Comparison of ENCODE assay signal across 10 mouse cellular contexts in genomic region chr2:136713299-136713758, GRCm38 (mm10). TPM values are rescaled to one million over a fixed set of nuclear protein-coding genes. Genes with fewer than 3 reads are reported as not detected.
DNase-seq lines count a peak whose midpoint lies in the region; ATAC-seq and TF ChIP-seq lines count a peak whose summit lies in the region.
"Had no signal": no experiment of that assay in that cellular context is flagged by ENCODE, and none has a peak within 500 bp of the region (broad histone marks: within the 10 kb centered on the region; RNA-seq: fewer than 3 reads in every experiment).

Gene Snap25 (plus strand): TSS chr2:136713453.

- TF ChIP-seq EP300 in heart, postnatal 0 days (IDR thresholded peaks at IDR 0.05; ENCODE audit: low read depth) = no peak
- no peak for TF ChIP-seq EP300 in heart, adult 2 months (IDR thresholded peaks at IDR 0.05; ENCODE audit: insufficient read depth, low read depth, low read length)

- DNase-seq in heart, postnatal 0 days (ENCODE audit: low spot score) = peak; percentile 32
- no peak for DNase-seq in heart, adult 2 months
- peak; percentile 94 for DNase-seq in cerebellum, adult 2 months
- DNase-seq in left cerebral cortex, adult 11 months (ENCODE audit: low spot score) = peak; percentile 78
- DNase-seq in ovary, postnatal 14 days (ENCODE audit: low spot score) = no peak

- no peaks in the 10 kb centered on the region for H3K79me2 ChIP-seq in heart, adult 2 months (replicated peaks; ENCODE audit: control insufficient read depth, insufficient read depth, low read length)

- no peaks in the 10 kb centered on the region for H3K9me3 ChIP-seq in heart, postnatal 0 days (replicated peaks; ENCODE audit: control insufficient read depth, low read length)
- no peaks in the 10 kb centered on the region for H3K9me3 ChIP-seq in neural tube, embryonic 12.5 days
- H3K9me3 ChIP-seq: megakaryocyte, embryonic 14.5 days had no signal

- no peak within 1 kb of the TSS for H3K9ac ChIP-seq in heart, postnatal 0 days (replicated peaks; ENCODE audit: low read depth, low read length)
- no peak within 1 kb of the TSS for H3K9ac ChIP-seq in heart, adult 2 months (ENCODE audit: low read depth, low read length)
- peak within 1 kb of the TSS; percentile 65 for H3K9ac ChIP-seq in neural tube, embryonic 12.5 days

- WGBS in heart, postnatal 0 days = 2% methylated on average over 20 of the region's 20 CpGs
- WGBS in heart, adult 2 months = under 1% methylated on average over 20 of the region's 20 CpGs
- WGBS in cerebellum, adult 2 months = 1% methylated on average over 20 of the region's 20 CpGs
- WGBS in neural tube, embryonic 12.5 days = under 1% methylated on average over 20 of the region's 20 CpGs

- H3K4me1 ChIP-seq in heart, postnatal 0 days (ENCODE audit: control insufficient read depth, insufficient read depth) = peaks cover 5% of the 10 kb centered on the region; the same call in 1 of the 2 replicates
- no peaks in the 10 kb centered on the region for H3K4me1 ChIP-seq in heart, adult 2 months (ENCODE audit: control insufficient read depth, insufficient read depth, low read length)
- H3K4me1 ChIP-seq in cerebellum, adult 2 months (ENCODE audit: control insufficient read depth, insufficient read depth, low read length) = no peaks in the 10 kb centered on the region; the same call in 1 of the 2 replicates
- H3K4me1 ChIP-seq in neural tube, embryonic 12.5 days = peaks cover 13% of the 10 kb centered on the region

- H3K4me3 ChIP-seq in heart, postnatal 0 days (ENCODE audit: low read depth, low read length) = peak within 1 kb of the TSS; percentile 10; the same call in 1 of the 2 replicates
- H3K4me3 ChIP-seq in heart, adult 2 months = no peak within 1 kb of the TSS
- peak within 1 kb of the TSS; percentile 96 for H3K4me3 ChIP-seq in cerebellum, adult 2 months (replicated peaks; ENCODE audit: insufficient read depth, low read depth, low read length)
- peak within 1 kb of the TSS; percentile 62 for H3K4me3 ChIP-seq in neural tube, embryonic 12.5 days
- H3K4me3 ChIP-seq: megakaryocyte, embryonic 14.5 days had no signal

- no peak for TF ChIP-seq POLR2A in heart, adult 2 months (IDR thresholded peaks at IDR 0.05; ENCODE audit: insufficient read depth, low read depth, low read length)
- TF ChIP-seq POLR2A in cerebellum, adult 2 months (IDR thresholded peaks at IDR 0.05; ENCODE audit: borderline replicate concordance, insufficient read depth, low read length) = peak; percentile 93

- TF ChIP-seq CTCF in heart, postnatal 0 days (IDR thresholded peaks at IDR 0.05; ENCODE audit: low read depth) = no peak
- no peak for TF ChIP-seq CTCF in heart, adult 2 months (IDR thresholded peaks at IDR 0.05)
- no peak for TF ChIP-seq CTCF in cerebellum, adult 2 months (IDR thresholded peaks at IDR 0.05; ENCODE audit: borderline replicate concordance, insufficient read depth, low read depth, low read length)

- no peaks in the 10 kb centered on the region for H3K36me3 ChIP-seq in heart, postnatal 0 days (replicated peaks; ENCODE audit: control insufficient read depth, insufficient read depth, low read length)
- H3K36me3 ChIP-seq in heart, adult 2 months (ENCODE audit: control insufficient read depth, insufficient read depth, low read length) = no peaks in the 10 kb centered on the region
- no peaks in the 10 kb centered on the region for H3K36me3 ChIP-seq in neural tube, embryonic 12.5 days
- H3K36me3 ChIP-seq: G1E had no signal

- intact Hi-C loops in heart, adult 2 months (cut with DNase I) = loop anchor here (10.0 kb wide), 2 partner anchors 109 to 569 kb away; no protein-coding TSS in a partner anchor

- ATAC-seq in heart, postnatal 0 days (ENCODE audit: insufficient read depth, low read depth) = peak; percentile 33; the same call in 1 of the 2 replicates
- ATAC-seq in frontal cortex, adult (ENCODE audit: low TSS enrichment) = peak; percentile 58
- peak; percentile 86 for ATAC-seq in neural tube, embryonic 12.5 days (ENCODE audit: low FRiP score, low read depth)
- no peak for ATAC-seq in activated CD4-positive, CD25-positive, alpha-beta regulatory T cell, adult 4 months

- peaks cover 17% of the 10 kb centered on the region for H3K27me3 ChIP-seq in heart, postnatal 0 days (ENCODE audit: control insufficient read depth, insufficient read depth, low read length)
- H3K27me3 ChIP-seq in heart, adult 2 months (ENCODE audit: control insufficient read depth, insufficient read depth, low read length) = peaks cover 3% of the 10 kb centered on the region; the same call in 1 of the 2 replicates
- no peaks in the 10 kb centered on the region for H3K27me3 ChIP-seq in cerebellum, adult 2 months (ENCODE audit: control insufficient read depth, insufficient read depth, low read length)
- H3K27me3 ChIP-seq in neural tube, embryonic 12.5 days (replicated peaks) = no peaks in the 10 kb centered on the region

- H3K4me2 ChIP-seq in heart, postnatal 0 days (ENCODE audit: low read depth, low read length) = peak within 1 kb of the TSS; percentile 44
- peak within 1 kb of the TSS; percentile 74 for H3K4me2 ChIP-seq in neural tube, embryonic 12.5 days (replicated peaks)

- no peak within 1 kb of the TSS for H3K27ac ChIP-seq in heart, postnatal 0 days (ENCODE audit: low read depth)
- H3K27ac ChIP-seq in heart, adult 2 months = no peak within 1 kb of the TSS
- H3K27ac ChIP-seq in cerebellum, adult 2 months (ENCODE audit: insufficient read depth, low read length) = peak within 1 kb of the TSS; percentile 94
- peak within 1 kb of the TSS; percentile 76 for H3K27ac ChIP-seq in neural tube, embryonic 12.5 days

RNA-seq across cellular contexts. Expression of gene Snap25, which starts in this region (rescaled TPM):
- not detected in 2 replicates for total RNA-seq in heart, postnatal 0 days (2014; rRNA removed; ENCODE audit: low replicate concordance)
- 0.23 and 0.33 TPM in 2 replicates for polyA plus RNA-seq in heart, postnatal 0 days (2015; fragmentation: Nextera tagmentation; extraction: Ambion mirVana)
- under 1 TPM in 1 of 2 experiments, not detected in 1; 0.64 TPM for total RNA-seq in heart, adult 2 months (2021)
- polyA plus RNA-seq in heart, adult 2 months (2012; rRNA removed) = 0.98 and 3.0 TPM in 2 replicates
- polyA plus RNA-seq in cerebellum, adult 2 months (2012; rRNA removed) = 2,833 and 3,013 TPM in 2 replicates
- polyA plus RNA-seq in neural tube, embryonic 12.5 days (2016; fragmentation: Nextera tagmentation; extraction: Ambion mirVana) = 69.7 and 90.8 TPM in 2 replicates
- under 1 TPM in 1 of 2 experiments, not detected in 1; 0.26 TPM for polyA plus RNA-seq in activated CD4-positive, CD25-positive, alpha-beta regulatory T cell, adult 4 months (2017; shearing (Covaris generic))
- polyA plus RNA-seq: G1E had no signal

Comparison
In these comparisons a context has a peak if more than half of its experiments do, and no peak if none do; other contexts are left out.
1. RNA of gene Snap25 (polyA plus RNA-seq): 2,833 to 3,013 TPM in cerebellum, adult 2 months and 69.7 to 90.8 TPM in neural tube, embryonic 12.5 days; 0.98 to 3.0 TPM in heart, adult 2 months, 0.23 to 0.33 TPM in heart, postnatal 0 days and 0.26 TPM in activated CD4-positive, CD25-positive, alpha-beta regulatory T cell, adult 4 months; every median in the first group is over 10 times any median in the second.
2. RNA of gene Snap25 (polyA plus RNA-seq): 2,833 to 3,013 TPM in cerebellum, adult 2 months; 69.7 to 90.8 TPM in neural tube, embryonic 12.5 days; every median in the first group is over 10 times any median in the second.
3. Peak in DNase-seq, ATAC-seq, H3K4me3 ChIP-seq and H3K4me2 ChIP-seq in heart, postnatal 0 days; RNA of the gene not detected or under 1 TPM.
4. DNase-seq: peak in cerebellum, adult 2 months (2 of 2) and left cerebral cortex, adult 11 months (single experiment); none in heart, adult 2 months (0 of 2) and ovary, postnatal 14 days (single experiment).
5. H3K27ac ChIP-seq: peak in cerebellum, adult 2 months (single experiment) and neural tube, embryonic 12.5 days (single experiment); none in heart, postnatal 0 days (single experiment) and heart, adult 2 months (single experiment).